Mouse (Mus musculus): ENCODE measurements around the gene Ptcd1.

DNA sequence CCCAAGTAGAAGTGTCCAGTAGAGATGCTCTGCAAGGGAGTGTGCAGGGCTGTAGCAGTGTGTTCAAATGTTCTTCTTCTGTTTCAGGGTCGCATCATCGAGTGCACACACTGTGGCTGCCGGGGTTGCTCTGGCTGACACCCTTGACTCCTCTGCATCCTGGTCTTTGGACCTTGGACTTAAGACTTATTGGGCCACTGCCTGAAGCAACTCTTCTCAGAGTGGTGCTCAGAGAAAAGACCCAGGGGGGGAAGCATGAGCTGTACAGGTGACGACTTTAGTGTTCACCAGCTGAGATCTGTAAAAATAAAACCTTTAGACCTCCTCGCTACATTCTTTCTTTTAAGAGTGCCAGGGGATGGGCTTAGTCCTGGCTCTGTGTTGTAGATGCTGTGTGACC is 19.2 kb downstream of the Ptcd1 start:
- TF ChIP-seq CTCF (conservative IDR thresholded peaks at IDR 0.05; ENCODE audit: insufficient read depth, insufficient read length, low read depth, low read length) (no peak), POLR2A (IDR thresholded peaks at IDR 0.05; ENCODE audit: low read depth, low read length) (no peak)

Measured in kidney, adult 2 months (tissue).